Mouse (Mus musculus): Measurements from ENCODE around the gene Ccz1.

GRCm38 (mm10) chr5:143976726-143977431, 37.8 kb downstream of the Ccz1 start:
- TF ChIP-seq POLR2A (IDR thresholded peaks at IDR 0.05; ENCODE audit: control insufficient read depth, low read depth, low read length): no peak
- no peak for TF ChIP-seq CTCF (IDR thresholded peaks at IDR 0.05; ENCODE audit: control insufficient read depth, insufficient read depth, insufficient replicate concordance, low read depth, low read length)
